Mouse (Mus musculus): Measurements from ENCODE around the gene Tpsb2. TPM values are rescaled to one million over a fixed set of nuclear protein-coding genes. Genes with fewer than 3 reads are reported as not detected.

Tpsb2 gene
- total and polyA plus RNA-seq, 2 experiments from 2014 or later: 0.21 to 1.8 TPM

GRCm38 (mm10) chr17:25340003-25340402 lies 26.1 kb upstream of the Tpsb2 start:
- no peak overlapping the region for H3K27ac ChIP-seq
- H3K9ac ChIP-seq (replicated peaks; ENCODE audit: low read length): no peak overlapping the region
- no peaks in the 10 kb centered on the region for H3K4me1 ChIP-seq (ENCODE audit: insufficient read depth, low read length)
- DNase-seq (ENCODE audit: low spot score) (no peak), ATAC-seq (no peak)
- no peaks in the 10 kb centered on the region for H3K9me3 ChIP-seq (ENCODE audit: low read length)
- H3K4me3 ChIP-seq (ENCODE audit: low read length): no peak overlapping the region
- no peak overlapping the region for H3K4me2 ChIP-seq (ENCODE audit: low read depth, low read length)
- no peaks in the 10 kb centered on the region for H3K27me3 ChIP-seq (ENCODE audit: insufficient read depth, low read length)
- H3K36me3 ChIP-seq (ENCODE audit: insufficient read depth, low read length): no peaks in the 10 kb centered on the region
- no peak for TF ChIP-seq CTCF (IDR thresholded peaks at IDR 0.05; ENCODE audit: low read depth)
- 83% methylated on average over 6 of the region's 6 CpGs for WGBS

GRCm38 (mm10) chr17:25341490-25341889 lies 24.6 kb upstream of the Tpsb2 start:
- 53% methylated on average over 3 of the region's 3 CpGs for WGBS
- Histone ChIP-seq H3K27ac (no peak overlapping the region), H3K4me2 (ENCODE audit: low read depth, low read length) (no peak overlapping the region), H3K36me3 (ENCODE audit: insufficient read depth, low read length) (no peaks in the 10 kb centered on the region), H3K4me1 (ENCODE audit: insufficient read depth, low read length) (no peaks in the 10 kb centered on the region), H3K9me3 (ENCODE audit: low read length) (no peaks in the 10 kb centered on the region), H3K27me3 (ENCODE audit: insufficient read depth, low read length) (no peaks in the 10 kb centered on the region), H3K4me3 (ENCODE audit: low read length) (no peak overlapping the region), H3K9ac (replicated peaks; ENCODE audit: low read length) (no peak overlapping the region)
- DNase-seq (ENCODE audit: low spot score): no peak
- no peak for ATAC-seq
- no peak for TF ChIP-seq CTCF (IDR thresholded peaks at IDR 0.05; ENCODE audit: low read depth)

GRCm38 (mm10) chr17:25345462-25345861 lies 20.6 kb upstream of the Tpsb2 start, which contains the start of gene Tpsab1:
Gene Tpsab1, minus strand, starts transcription at chr17:25345562.
- TF ChIP-seq CTCF (IDR thresholded peaks at IDR 0.05; ENCODE audit: low read depth): no peak
- Histone ChIP-seq H3K27me3 (ENCODE audit: insufficient read depth, low read length) (no peaks in the 10 kb centered on the region), H3K9ac (replicated peaks; ENCODE audit: low read length) (no peak within 1 kb of the TSS), H3K27ac (no peak within 1 kb of the TSS), H3K4me1 (ENCODE audit: insufficient read depth, low read length) (no peaks in the 10 kb centered on the region), H3K4me3 (ENCODE audit: low read length) (no peak within 1 kb of the TSS), H3K9me3 (ENCODE audit: low read length) (no peaks in the 10 kb centered on the region), H3K4me2 (ENCODE audit: low read depth, low read length) (no peak within 1 kb of the TSS), H3K36me3 (ENCODE audit: insufficient read depth, low read length) (no peaks in the 10 kb centered on the region)
- ATAC-seq: no peak
- DNase-seq (ENCODE audit: low spot score): no peak
- WGBS: 95% methylated on average over 4 of the region's 4 CpGs

- Histone ChIP-seq H3K27me3 (ENCODE audit: insufficient read depth, low read length) (no peaks in the 10 kb centered on the region), H3K4me1 (ENCODE audit: insufficient read depth, low read length) (no peaks in the 10 kb centered on the region), H3K9me3 (ENCODE audit: low read length) (no peaks in the 10 kb centered on the region), H3K36me3 (ENCODE audit: insufficient read depth, low read length) (no peaks in the 10 kb centered on the region), H3K9ac (replicated peaks; ENCODE audit: low read length) (no peak overlapping the region), H3K4me2 (ENCODE audit: low read depth, low read length) (no peak overlapping the region), H3K4me3 (ENCODE audit: low read length) (no peak overlapping the region), H3K27ac (no peak overlapping the region)
- ATAC-seq: no peak
- no peak for DNase-seq (ENCODE audit: low spot score)
- TF ChIP-seq CTCF (IDR thresholded peaks at IDR 0.05; ENCODE audit: low read depth): no peak
- 72% methylated on average over 2 of the region's 2 CpGs for WGBS
Observed at GRCm38 (mm10) chr17:25361291-25361690, 4.8 kb upstream of the Tpsb2 start.

- no peaks in the 10 kb centered on the region for H3K4me1 ChIP-seq (ENCODE audit: insufficient read depth, low read length)
- no peak overlapping the region for H3K4me2 ChIP-seq (ENCODE audit: low read depth, low read length)
- peak; percentile 20 for DNase-seq (ENCODE audit: low spot score)
- H3K4me3 ChIP-seq (ENCODE audit: low read length): no peak overlapping the region
- 15% methylated on average over 1 of the region's 1 CpGs for WGBS
- no peaks in the 10 kb centered on the region for H3K9me3 ChIP-seq (ENCODE audit: low read length)
- H3K27me3 ChIP-seq (ENCODE audit: insufficient read depth, low read length): no peaks in the 10 kb centered on the region
- ATAC-seq: no peak
- TF ChIP-seq CTCF (IDR thresholded peaks at IDR 0.05; ENCODE audit: low read depth): peak; percentile 72
- H3K9ac ChIP-seq (replicated peaks; ENCODE audit: low read length): no peak overlapping the region
- no peaks in the 10 kb centered on the region for H3K36me3 ChIP-seq (ENCODE audit: insufficient read depth, low read length)
- H3K27ac ChIP-seq: no peak overlapping the region
Observed at GRCm38 (mm10) chr17:25363726-25364125, 2.4 kb upstream of the Tpsb2 start.

GRCm38 (mm10) chr17:25368973-25369372 lies 2.9 kb downstream of the Tpsb2 start, which contains the start of gene Tpsg1:
Gene Tpsg1, plus strand, starts transcription at chr17:25369273.
- no peak within 1 kb of the TSS for H3K27ac ChIP-seq
- 81% methylated on average over 3 of the region's 3 CpGs for WGBS

GRCm38 (mm10) chr17:25372491-25372890 lies 6.4 kb downstream of the Tpsb2 start:
- TF ChIP-seq CTCF (IDR thresholded peaks at IDR 0.05; ENCODE audit: low read depth): no peak
- Histone ChIP-seq H3K4me2 (ENCODE audit: low read depth, low read length) (no peak overlapping the region), H3K9me3 (ENCODE audit: low read length) (no peaks in the 10 kb centered on the region), H3K36me3 (ENCODE audit: insufficient read depth, low read length) (no peaks in the 10 kb centered on the region), H3K27ac (no peak overlapping the region), H3K4me3 (ENCODE audit: low read length) (no peak overlapping the region), H3K9ac (replicated peaks; ENCODE audit: low read length) (no peak overlapping the region), H3K4me1 (ENCODE audit: insufficient read depth, low read length) (no peaks in the 10 kb centered on the region), H3K27me3 (ENCODE audit: insufficient read depth, low read length) (no peaks in the 10 kb centered on the region)
- ATAC-seq (no peak), DNase-seq (ENCODE audit: low spot score) (no peak)
- WGBS: 82% methylated on average over 8 of the region's 8 CpGs

More at GRCm38 (mm10) chr17:25368973-25369372, 2.9 kb downstream of the Tpsb2 start, which contains the start of gene Tpsg1:
- H3K4me3 ChIP-seq (ENCODE audit: low read length): no peak within 1 kb of the TSS
- TF ChIP-seq CTCF (IDR thresholded peaks at IDR 0.05; ENCODE audit: low read depth): no peak
- DNase-seq (ENCODE audit: low spot score) (no peak), ATAC-seq (no peak)
- no peaks in the 10 kb centered on the region for H3K36me3 ChIP-seq (ENCODE audit: insufficient read depth, low read length)
- no peaks in the 10 kb centered on the region for H3K27me3 ChIP-seq (ENCODE audit: insufficient read depth, low read length)
- H3K4me2 ChIP-seq (ENCODE audit: low read depth, low read length): no peak within 1 kb of the TSS
- H3K9me3 ChIP-seq (ENCODE audit: low read length): no peaks in the 10 kb centered on the region
- no peaks in the 10 kb centered on the region for H3K4me1 ChIP-seq (ENCODE audit: insufficient read depth, low read length)
- no peak within 1 kb of the TSS for H3K9ac ChIP-seq (replicated peaks; ENCODE audit: low read length)
